Mouse (Mus musculus): ENCODE results near the gene Zdhhc22.

Zdhhc22 gene

GRCm38 (mm10) chr12:86936587-86937343, 53.5 kb downstream of the Zdhhc22 start:
- ATAC-seq (ENCODE audit: low TSS enrichment): no peak

- ATAC-seq (ENCODE audit: low TSS enrichment): no peak
These were observed 54.4 kb downstream of the Zdhhc22 start for GRCm38 (mm10) chr12:86935692-86936282.

DNA sequence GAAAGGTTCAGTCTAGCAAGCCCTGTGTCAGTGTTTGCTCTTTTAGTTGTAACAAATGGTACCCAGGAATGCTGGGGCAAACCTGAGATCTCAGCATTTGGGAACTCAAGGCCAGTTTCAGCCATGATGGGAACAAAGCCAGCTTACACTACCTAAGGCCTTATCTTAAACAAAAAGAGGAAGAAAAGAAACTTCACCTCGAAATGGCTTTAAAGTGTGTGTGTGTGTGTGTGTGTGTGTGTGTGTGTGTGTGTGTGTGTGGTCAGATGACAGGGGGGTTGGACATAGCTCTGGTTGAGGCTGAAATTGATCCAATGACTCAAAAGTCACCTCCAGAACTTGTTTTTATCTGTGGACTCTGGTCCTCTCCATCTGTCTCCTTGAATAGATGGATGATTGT, 55.5 kb downstream of the Zdhhc22 start:
- no peak for ATAC-seq (ENCODE audit: low TSS enrichment)

GRCm38 (mm10) chr12:86932575-86932952, 57.7 kb downstream of the Zdhhc22 start:
- ATAC-seq (ENCODE audit: low TSS enrichment): 0 out of 2 replicates have a peak, but pooled peaks have one; percentile 11

DNA sequence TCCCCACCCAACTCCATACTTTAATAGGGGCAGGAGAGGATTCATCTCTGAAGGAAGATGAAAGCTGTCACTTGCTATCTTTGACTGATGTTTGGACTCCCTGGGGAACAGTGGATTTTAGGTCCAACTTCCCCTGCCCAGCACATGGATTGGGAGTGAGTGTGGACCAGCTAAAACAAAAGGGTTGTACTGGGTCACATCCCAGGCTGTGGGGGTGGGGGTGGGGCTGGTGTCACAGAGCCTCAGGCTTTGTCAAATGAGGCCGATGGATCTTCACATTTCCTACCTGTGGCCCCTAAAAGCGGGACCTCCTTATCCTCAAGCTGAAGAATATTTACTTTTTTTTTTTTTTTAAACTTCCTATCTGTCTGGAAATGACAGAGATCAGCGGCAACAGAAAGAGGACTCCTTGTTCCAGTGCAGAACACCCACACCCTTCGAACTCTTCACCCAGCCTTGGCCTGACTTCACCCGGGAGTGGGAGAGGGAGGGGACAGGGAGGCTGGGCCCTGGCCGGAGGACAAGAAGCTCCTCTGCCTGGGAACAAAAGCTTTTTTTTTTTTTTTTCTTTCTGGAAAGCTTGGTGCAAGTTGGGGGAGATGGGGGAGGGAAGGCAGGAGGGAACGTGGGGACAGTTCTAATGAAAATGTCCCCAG, 58.2 kb downstream of the Zdhhc22 start:
- 0 out of 2 replicates have a peak, but pooled peaks have one; percentile 11 for ATAC-seq (ENCODE audit: low TSS enrichment)

DNA sequence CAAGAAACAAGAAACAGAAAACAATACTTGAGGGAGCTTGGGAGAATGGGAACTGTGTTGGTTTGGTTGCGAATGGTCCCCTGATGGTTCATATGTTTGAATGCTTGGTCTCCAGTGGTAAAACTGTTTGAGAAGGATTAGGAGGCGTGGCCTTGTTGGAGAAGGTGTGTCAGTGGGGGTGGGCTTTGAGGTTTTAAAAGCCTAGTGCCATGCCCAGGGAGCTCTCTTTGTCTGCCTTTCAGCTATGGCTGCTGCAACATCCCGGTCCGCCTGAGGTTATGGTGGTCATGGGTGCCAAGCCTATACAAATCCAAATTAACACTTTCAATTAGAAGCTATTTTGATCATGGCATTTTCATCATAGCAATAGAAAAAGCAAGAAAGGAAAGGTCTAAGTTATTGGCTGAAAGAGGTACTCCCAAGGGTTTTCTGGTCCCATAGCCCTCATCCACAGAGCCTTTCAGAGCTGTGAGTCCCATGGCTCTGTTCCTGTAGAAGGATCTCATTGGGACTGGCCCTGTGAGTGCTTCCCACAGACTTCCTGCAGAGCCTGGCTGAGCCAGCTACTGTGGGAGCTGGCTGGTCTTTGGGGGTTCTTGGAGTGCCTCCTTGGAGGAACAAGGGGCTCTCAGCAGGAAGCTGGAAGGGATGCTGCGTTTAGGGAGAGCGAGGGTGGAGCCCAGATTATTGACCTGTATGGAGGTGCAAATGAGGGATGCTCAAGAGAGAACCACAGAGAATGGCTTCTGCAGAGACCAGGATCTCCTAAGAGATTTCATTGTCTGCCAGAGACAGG, 59.1 kb downstream of the Zdhhc22 start:
- ATAC-seq (ENCODE audit: low TSS enrichment): no peak

All from frontal cortex, adult (tissue).